Mouse (Mus musculus) adrenal gland, postnatal 4 days (tissue): ENCODE measurements around the gene Slc46a3. TPM values are rescaled to one million over a fixed set of nuclear protein-coding genes. Genes with fewer than 3 reads are reported as not detected.
"Not testable (repeated sequence)": the region's sequence is repeated elsewhere in the genome, so short reads cannot be mapped to it uniquely, and the experiment has no call there.

Source experiments
- DNase-seq, 2 experiments: peaks; one replicate each; pipeline ENCODE4 v3.0.0; 2021 to 2022; ENCODE audit warnings: low spot score in 2 of 2, mixed read lengths in 2 of 2
- total RNA-seq, 2 experiments: library from RNA; stranded (reverse); gene quantifications; 2 replicates each; pipeline ENCODE4 v1.2.3; 2021

Slc46a3 gene
- total RNA-seq, 2 experiments from 2014 or later: 7.7 to 8.0 TPM

DNA sequence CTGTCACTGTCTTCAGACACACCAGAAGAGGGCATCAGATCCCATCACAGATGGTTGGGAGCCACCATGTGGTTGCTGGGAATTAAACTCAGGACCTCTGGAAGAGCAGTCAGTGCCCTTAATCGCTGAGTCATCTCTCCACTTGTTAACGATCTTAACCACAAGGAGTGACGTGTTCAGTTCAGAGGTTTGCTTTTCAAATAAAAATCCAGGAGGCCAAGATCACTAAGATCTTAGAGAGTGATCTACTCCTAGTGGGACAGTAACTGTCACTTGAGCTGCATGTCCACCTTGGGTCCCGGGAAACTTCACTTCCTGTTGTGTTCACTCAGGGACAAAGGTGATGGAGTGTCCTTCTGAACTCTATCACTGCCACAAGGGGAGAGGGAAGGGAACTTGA, 1.9 kb upstream of the Slc46a3 start:
- DNase-seq: not testable (repeated sequence)

DNA sequence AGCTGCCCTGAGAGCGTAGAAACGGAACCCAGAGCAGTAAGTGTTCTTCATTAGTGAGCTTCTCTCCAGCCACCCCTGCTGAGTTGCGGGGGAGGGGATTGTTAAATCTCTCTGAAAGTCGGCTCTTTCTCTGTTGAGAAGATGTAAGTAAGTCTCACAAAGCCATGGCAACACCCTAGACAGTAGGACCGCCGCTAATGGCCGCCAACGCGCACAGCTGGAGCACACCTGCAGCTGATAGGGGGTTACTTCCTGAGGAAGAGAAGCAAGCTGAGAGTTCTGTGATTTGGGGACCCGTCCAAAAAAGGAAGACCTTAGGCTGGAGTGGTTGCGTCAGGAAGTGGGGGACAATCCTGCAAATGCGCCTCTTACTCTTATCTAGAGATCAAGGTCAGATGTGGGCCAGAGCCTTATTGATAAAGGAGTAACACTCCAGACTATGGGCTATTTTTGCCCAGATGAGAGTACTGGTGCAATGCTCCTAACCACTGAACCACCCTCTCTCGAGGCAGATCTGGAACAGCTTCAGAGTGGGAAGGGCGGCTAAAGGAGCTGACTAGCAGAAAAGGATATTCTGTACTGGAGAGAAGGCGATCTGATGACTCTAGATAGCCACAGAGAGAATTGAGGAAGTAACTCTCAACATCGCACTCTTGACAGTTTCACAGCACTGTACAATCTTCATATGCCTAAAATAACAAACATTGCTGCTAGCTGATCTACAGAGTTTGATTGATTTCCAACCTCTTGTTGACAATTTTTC, 1.0 kb upstream of the Slc46a3 start:
- no peak for DNase-seq

DNA sequence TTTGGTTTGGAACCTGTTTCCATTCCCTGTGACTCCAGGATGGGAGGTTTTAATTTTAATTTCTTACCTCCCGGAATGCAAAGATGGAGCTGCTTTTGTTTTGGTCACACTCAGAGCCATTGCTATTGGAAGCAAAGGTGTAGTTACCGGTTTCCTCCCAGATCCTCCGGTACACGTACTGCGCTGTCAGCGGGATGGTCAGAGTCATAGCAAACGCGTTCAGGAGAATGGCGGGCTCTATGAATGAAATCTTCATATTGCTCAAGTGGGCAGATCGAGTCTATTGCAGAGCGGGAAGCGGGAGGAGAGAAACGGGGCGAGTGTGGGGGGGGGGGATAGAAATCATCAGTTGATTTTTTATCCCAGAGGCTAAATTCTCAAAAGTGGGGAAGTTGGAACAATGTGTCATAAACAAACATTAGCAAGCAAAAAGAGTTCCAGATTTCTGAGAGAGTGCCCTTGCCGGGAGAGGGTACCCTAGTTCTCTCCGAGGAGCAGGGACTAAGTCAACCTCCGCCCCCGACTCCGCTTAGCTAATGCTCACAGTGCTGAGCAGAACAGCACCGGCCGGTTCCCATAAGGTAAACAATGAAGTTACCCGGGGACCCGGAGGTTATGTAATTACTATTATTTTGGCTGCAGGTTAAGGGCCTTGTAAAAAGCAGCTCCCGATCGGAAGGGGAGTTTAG, 705 bp downstream of the Slc46a3 start:
- no peak for DNase-seq

DNA sequence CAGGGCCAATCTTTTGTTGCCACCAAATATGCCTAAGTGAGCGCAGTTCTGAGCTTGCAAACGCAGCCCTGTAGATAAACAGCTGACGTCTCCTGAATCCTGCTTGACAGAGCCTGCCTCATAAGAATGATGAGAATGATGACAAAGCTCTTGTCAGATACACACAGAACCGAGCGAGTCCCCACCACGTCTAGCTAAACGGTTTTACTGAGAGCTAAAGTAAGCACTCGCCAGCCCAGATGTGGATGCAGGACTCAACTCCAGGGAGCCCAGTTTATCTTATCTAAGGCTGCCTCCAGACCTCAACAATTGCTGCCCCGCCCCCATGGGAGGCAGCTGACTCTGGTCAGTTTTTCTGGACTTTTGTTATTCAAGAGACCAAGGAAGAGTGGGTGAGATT, 1.5 kb downstream of the Slc46a3 start:
- DNase-seq: no peak

DNA sequence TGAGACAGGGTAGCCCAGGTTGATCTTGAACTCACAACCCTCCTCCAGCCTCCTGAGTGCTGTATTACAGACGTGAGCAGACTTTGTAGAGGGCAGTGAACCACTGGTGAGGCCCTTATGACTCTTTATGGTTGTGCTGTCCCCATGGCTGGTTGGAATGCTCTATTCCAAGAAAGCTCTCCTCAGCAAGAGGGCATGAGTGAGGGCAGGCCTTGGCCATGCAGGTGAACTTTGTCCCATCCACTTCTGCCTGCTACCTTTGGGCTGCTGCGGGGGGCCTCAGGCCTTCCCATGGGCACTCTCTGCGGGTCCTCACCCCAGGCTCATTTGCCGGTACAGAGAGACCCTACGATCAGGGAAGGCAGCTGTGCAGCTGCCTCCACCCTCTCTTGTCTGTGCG, 1.9 kb downstream of the Slc46a3 start:
- DNase-seq: no peak

DNA sequence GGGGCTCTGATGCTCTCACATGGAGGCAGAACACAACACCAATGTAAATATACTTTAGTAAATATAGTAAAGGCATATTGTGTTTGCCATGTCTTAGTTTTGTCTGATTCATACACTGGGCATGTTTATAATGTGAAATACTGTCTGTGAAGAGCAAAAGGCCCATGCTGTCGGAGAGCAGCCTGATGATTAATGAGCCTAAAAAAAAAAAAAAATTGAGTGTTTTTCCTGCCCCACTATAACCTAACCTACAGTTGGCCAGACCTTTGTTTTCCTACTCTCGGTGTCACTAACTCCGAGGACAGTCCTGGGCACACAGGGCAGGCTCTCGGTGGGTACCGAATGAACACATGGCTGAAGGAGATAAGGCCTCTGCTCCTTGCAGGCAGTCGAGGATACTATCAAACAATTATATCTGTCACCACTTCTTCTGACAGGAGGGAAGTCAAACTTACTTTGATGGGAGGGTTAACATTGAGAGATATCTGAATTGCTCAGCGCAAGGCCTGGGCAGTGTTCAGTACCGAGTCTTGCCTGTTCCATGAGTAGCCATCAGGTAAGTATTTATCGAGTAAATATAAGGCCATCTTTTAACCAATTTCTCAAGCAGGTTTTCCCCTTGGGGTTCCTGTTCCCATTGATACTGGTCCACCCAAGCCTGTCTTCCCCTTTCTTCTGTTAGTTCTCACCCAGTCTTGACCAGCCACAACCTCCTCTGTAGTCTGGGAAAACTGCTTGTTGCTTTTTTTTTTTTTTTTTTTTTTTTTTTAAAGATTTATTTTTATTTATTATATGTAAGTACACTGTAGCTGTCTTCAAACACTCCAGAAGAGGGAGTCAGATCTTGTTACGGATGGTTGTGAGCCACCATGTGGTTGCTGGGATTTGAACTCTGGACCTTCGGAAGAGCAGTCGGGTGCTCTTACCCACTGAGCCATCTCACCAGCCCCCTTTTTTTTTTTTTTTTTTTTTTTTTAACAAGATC, 6.0 kb downstream of the Slc46a3 start:
- no peak for DNase-seq

DNA sequence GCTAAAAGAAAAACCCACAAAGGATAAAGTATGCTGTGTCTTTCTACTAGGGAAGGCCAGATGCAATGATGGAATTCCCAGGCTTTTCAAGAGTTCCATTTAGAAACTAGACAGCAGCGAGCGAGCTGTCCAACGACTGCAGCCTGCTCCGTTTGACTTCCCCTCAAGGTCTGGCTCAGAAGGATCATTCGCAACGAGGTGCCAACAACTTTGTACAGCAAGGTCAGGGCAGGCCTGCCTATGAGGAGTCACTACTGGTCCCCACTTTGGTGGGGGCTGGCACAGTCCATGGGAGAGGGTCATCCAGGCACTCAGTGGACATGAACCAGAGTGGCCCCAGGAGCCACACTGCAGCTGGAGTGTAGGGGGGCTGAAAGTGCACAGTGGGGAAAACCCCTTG, 11.0 kb downstream of the Slc46a3 start:
- no peak for DNase-seq

DNA sequence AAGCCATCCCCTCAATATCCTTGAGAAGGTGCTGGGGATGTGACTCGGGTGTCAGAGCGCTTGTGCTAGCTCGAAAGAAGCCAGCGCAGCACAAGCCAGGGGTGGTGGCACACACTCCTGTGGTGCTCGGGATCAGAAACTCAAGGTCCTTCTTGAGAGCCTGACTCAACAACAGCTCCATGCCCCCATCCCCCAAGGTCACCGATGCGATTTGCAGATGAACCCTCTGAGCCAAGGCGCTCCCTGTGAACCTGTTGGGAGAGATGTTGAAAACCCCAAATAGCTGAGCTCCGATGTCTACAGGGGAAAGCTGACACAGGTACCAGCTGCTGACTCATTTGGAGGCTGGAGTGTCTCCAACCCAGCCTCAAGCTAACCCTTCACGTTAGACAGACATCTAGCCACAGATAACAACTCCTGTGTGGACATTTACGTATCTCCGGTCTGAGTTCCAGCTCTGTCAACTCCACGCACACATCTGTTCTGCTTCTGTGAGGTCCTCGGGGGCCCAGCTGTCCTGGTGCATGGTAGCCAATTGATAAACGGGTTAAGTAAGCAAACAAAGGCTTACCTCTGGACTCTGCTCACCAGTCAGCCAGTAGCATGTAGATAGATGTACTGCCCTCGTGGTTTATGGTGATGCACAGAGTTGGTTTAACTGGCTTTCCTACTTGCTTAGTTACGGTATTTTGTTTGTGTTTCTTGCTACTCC, 14.5 kb downstream of the Slc46a3 start:
- DNase-seq: no peak

DNA sequence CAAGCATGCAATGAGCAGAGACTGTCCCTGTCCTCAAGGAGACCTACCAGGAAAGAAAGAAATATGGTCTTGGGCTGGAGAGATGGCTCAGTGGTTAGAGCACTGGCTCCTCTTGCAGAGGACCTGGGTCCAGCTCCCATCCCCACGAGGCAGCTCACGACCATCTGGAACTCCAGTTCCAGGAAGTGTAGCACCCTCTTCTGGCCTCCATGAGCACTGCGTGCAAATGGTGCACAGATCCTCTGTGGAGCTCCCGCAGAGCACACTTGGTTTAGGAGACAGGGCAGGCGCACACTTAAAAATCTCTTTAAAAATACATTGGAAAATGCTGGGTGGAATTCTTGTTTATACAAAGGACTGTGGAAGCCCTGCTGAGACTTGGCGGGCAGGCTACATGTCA, 17.1 kb downstream of the Slc46a3 start:
- DNase-seq: no peak

DNA sequence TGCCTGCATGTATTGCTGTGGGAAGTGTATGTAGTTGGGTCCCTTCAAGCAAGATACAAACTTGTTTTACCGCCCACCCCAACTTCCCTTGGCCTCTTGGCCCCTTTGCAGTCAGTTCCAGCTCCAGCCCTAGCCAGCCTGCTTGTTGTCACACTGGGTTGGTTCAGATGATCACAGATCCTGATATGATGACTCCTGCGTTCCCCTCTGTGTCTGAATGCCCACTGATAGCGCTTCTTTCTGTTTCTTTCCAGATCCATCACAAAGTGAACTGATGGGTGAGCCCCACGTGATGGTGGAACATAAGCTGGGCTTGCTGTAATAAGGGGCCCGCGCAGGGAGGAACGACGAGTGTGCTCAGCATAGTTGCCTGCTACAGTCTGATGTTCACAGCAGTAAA, 19.4 kb downstream of the Slc46a3 start:
- DNase-seq: no peak

DNA sequence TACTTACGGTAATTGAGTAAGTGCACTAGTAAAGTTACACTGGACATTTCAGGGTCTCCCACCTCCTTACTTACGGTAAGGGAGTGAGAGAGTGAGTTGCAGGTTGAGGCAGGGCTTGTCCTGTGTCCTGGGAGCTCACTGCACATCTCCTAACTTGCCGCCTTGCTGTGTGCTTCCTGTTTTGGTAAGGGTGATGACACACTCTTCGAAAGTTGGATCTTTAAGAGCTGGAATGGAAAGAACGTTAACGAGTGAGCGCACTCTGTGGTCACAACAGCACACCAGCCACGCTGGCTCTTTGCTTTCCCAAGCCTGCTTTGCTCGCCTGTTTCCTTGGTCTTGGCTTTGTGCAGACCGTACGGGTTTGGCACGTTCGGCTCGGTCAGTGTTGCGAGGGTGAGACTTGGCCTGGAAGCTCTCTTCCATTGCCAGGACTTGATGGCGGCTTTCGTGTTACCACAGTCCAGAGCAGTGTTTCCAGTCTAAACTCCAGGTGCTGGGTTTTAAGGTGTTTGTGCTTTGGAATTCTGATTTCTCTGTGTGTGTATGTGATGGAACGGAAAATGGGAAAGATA, 20.0 kb downstream of the Slc46a3 start:
- DNase-seq: no peak

DNA sequence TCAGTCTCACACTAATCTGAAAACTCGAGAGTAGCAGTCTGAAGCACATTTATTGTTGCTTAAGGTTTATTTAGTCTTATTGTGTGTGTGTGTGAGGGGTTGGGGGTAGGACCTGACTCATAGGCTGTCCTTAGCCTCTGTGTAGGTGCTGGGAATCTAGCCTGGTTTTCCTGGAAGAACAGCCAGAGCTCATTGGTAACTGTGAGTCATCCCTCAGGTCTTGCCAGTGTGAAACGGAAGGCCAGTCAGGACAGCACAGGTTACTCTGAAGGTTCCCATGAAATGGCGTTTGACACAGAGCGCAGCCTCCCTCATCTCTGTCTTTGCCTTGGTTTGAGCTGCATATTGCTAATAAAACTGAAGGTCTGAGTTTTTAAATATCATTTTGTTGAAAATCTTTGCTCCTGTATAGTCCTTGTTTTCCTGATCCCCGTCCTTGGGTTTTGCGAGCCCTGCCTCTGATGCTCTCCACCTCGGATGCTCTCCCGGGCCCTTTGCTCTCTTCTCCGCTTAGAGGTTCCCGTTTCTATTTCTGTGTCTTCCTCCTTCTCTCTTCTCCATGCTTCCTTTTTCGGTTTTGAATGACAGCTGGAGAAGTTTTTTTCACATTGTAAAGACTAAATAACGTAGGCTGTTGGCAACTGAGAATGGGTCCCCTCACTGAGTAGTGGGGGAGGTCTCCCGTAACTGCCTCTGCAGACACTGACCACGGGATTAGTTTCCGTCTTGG, 23.4 kb downstream of the Slc46a3 start:
- DNase-seq: no peak

DNA sequence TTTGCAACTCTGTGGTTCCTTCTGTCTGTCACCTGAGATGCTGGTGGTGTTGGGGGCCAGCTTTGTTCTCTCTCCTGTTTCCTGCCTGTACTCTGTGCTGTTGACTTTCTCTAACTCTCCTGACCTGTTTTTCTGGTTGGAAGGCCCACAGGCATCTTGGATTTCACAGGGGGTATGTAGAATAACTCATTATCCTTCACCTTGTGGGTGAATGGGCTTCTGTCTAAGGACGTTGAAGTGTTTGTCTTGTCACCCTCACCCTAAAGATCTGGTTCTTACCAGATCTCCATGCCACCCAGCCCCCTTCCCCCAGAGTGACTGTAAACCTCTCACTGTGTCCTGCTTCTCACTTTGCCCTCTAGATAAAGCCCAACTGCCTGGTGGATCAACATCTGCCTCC, 24.3 kb downstream of the Slc46a3 start:
- DNase-seq: no peak

DNA sequence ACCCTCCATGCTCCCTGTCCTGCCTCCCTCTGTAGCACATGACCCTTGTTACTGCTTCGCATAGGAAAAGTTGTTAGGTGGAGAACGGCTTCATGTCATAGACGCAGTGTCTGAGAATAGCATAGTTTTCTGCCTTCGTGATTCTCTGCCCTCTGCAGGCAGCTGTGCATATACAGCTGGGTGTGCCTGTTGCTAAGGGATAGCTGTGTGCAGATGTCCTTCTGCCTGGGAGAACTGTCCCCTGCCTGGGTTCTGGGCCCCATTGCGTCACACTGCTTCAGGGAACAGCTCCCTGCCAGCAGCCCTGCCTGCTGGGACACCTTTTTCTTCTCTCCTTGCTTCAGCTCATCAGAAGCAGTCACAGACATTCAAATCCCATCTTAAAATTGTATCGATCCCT, 25.0 kb downstream of the Slc46a3 start:
- DNase-seq: no peak

DNA sequence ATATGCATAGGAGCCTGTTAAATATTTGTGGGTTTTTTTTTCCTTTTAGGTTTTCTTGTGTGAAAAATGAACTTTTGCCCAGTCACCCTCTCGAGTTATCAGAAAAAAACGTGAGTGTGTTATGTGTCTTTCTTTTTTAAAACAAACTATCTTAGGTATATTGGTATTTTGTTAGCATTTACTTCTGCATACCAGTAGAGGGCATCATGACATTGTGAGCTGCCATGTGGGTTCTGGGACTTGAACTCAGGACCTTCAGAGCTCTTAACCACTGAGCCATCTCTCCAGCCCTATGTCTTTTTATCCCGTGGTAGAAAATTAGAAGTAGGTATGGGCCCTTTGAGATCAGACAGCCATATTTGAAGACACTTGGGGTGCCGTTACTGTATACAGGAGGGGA, 25.9 kb downstream of the Slc46a3 start:
- DNase-seq: no peak

DNA sequence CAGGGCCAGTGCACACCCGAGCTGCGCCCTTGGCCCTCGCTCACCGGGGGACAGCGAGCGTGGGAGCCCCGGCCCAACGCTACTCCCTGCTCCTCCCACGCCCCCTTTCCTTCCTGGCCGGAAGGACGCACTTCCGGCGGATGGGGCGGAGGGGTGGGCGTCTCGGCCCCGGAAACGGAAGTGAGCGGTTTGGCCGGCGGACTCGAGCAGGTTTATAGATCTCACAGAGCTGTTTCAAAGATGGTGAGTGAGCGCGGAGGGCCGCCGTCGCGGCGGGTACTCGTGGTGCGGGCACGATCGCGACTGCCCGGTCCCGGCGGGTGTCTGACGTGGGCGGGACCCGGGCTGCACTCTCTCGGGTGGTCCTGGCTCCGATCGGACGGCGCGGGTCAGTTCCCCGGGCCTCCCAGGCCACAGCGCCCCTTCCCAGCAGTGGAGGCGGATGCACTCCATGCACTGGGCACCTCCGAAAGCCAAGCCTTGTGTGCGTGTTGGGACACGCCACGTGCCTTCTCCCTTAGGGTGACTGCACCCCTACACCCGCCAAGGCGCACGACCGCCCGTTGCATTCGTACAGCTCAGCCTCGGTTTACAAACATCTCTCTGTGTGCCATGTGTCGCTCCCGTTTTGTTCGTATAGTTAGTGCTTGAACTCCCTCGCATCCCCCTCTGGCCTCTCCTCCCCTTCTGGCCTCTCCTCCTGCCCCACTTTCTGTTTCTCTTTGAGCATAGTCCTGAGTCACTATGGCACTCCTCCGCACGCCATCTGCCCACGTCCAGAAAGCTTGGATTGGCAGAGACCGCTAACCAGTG, 34.0 kb downstream of the Slc46a3 start, which contains the start of gene Pomp:
Gene Pomp (plus strand): TSS at position 13 of the 813 bp plus-strand sequence.
- peak; percentile 72 to 79 for DNase-seq

DNA sequence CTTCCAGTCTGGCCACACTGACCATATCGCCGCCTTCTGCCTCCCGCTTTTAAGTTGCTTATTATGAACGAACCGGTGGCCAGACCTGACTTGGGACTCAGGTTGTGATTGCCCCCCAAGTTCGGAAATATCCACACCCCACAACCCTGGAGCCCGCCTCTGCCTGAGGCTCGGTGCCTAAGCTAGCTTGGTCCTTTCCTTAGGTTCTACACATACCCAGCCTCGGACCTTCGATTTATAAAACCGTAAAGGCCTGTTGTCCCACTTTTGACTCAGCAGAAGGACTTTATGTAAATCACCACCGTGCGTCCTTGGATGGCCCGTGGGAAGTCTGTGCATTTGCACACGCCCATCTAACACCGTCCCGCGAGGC, 34.6 kb downstream of the Slc46a3 start:
- no peak for DNase-seq

DNA sequence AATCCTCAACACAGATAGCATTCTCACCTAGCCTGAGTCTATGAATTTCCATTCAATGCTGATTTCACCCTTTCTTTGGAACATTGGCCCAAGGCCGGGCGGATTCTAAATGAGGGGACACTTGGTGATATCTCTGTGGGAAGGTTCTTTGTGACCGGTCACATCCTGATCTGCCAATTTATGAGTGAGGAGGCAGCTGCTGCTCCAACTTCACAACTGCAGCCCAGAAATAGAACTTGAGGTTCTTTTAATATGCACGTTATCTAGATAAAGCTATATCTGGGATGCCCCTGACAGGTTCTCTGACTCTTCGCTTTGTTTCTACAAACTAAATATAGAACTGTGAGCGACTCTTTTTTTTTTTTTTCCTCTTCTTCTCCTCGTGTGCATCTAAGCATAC, 44.4 kb downstream of the Slc46a3 start:
- DNase-seq: no peak
